Mouse (Mus musculus) lung, adult 2 months (tissue): ENCODE measurements around the gene Cox8b. TPM values are rescaled to one million over a fixed set of nuclear protein-coding genes. Genes with fewer than 3 reads are reported as not detected.

ENCODE experiments used
- DNase-seq: peaks from one replicate; pipeline ENCODE4 v3.0.0; 2022
- H3K4me1 ChIP-seq: fragments of 200-500 bp; 2 replicates; pipeline ENCODE4 v1.6.1; 2011; ENCODE audit warnings: low read length; ENCODE audit not compliant: control insufficient read depth, insufficient read depth
- H3K4me3 ChIP-seq: fragments of 200-500 bp; replicated peaks from 2 replicates; pipeline ENCODE3; 2011; ENCODE audit warnings: low read depth, mild to moderate bottlenecking, control low read depth, low read length; ENCODE audit errors: extremely low read depth
- CTCF ChIP-seq: fragments of 200-500 bp; IDR thresholded peaks from 2 replicates; pipeline ENCODE4 v1.5.1; 2011; ENCODE audit warnings: mild to moderate bottlenecking, low read length, control low read depth; ENCODE audit not compliant: insufficient read depth
- POLR2A ChIP-seq: fragments of 200-500 bp; IDR thresholded peaks from 2 replicates; pipeline ENCODE4 v1.6.1; 2011; ENCODE audit warnings: low read depth, mild to moderate bottlenecking, control low read depth, low read length, borderline replicate concordance; ENCODE audit errors: extremely low read depth
- WGBS: fragments of 180-500 bp; shearing (Covaris S2); methylation state at CpG from one replicate; pipeline ENCODE4 v1.1.7; 2018; 5-methylcytosine and 5-hydroxymethylcytosine counted together
- polyA plus RNA-seq: library from polyadenylated mRNA; depleted of rRNA; stranded (reverse); fragments of >200 nt; gene quantifications from 2 replicates; pipeline ENCODE4 v1.2.3, GENCODE M21; 2012

The Cox8b gene
- polyA plus RNA-seq, 1 experiment = 104 TPM

DNA sequence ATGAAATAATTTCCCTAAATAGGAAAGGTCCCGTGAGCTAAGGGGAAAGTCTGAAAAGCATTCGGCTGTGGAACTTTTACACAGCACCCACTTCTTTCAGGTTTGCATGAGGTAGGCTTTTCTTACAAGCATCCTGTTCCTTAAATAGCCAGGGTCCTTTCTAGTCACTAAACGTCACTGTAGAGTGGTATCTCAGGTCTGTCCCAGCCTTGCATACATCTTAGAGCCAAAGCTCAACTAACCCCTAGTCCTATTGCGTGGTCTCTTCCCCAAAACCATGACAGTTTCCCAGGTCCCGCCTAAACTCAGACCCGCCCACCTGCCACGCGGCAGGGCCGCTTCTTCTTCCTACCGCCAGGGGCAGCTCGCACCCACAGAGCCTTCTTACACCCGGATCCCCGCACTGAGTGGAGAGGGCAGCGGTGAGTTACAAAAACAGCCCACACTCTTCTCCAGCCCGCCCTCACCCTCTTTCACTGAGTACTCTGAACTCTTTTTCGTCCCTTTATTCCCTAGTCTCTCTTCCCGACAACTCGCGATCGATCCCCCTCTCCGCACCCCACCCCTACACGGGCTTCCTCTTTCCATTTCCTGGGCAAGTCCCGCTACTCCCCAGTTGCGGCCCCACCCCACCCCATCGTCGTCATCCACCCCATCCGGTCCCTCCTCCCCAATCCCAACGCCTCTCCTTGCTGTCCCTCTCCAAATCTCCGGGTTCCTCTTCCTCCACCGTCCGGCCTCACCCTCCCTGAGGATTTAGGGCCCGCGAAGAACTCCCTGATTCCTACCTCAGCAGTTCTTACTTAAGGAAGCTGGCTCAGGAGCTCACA is 41.2 kb upstream of the Cox8b start, which contains the start of gene Pgghg:
Pgghg (plus strand) TSS at position 170 of the 830 bp plus-strand sequence.
- TF ChIP-seq POLR2A = peak; percentile 86
- peak; percentile 73 for TF ChIP-seq CTCF
- under 1% methylated on average over 33 of the region's 33 CpGs for WGBS
- peaks cover 14% of the 10 kb centered on the region for H3K4me1 ChIP-seq
- DNase-seq = peak; percentile 83
- peak within 1 kb of the TSS; percentile 95 for H3K4me3 ChIP-seq

DNA sequence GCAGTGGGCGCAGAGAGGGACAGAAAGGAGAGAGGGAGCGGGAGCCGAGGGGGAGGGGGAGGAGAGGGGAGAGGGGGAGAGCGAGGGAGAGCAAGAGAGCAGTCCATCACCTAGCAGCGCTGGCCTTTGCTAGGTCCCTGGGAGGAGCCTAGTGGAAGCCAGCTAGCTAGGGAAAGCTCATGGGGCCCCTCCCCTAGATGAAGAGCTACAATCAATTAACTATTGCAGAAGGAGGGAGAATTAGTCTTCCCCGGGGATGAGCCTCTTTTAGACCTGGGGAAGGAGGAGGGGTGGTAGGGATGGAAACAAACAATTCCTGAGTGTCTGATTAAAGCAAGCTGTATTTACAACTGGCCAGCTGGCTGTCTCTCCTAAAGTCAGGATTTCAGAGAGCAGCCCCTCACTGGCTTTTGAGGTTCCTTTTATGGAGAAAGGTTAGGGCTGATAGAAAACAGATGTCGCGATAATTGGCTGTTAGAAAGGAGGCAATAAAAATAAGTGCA is 39.5 kb upstream of the Cox8b start:
- DNase-seq = no peak
- Histone ChIP-seq H3K4me1 (peaks cover 11% of the 10 kb centered on the region), H3K4me3 (no peak overlapping the region)
- TF ChIP-seq POLR2A (peak; percentile 27; the same call in 1 of the 2 replicates), CTCF (no peak)
- WGBS = 37% methylated on average over 8 of the region's 8 CpGs

DNA sequence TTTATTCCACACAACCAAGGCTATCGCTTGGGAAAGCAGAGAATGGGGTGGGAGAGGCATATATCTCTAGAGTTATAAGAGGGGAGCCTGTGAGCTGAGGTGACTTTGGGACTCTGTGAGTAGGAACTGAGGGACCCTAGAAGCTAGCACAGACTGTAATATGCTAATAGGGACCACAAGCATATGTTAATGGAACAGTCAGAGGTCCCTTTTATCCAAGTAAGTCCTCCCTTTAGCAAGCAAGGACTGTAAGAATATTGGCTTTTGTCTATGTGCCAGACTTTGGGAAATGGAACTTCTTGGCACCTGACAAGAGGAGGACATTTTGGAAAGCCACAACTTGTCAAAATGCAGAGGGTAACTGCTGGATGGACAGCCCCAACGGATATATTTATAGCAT is 38.6 kb upstream of the Cox8b start:
- 55% methylated on average over 2 of the region's 2 CpGs for WGBS
- Histone ChIP-seq H3K4me1 (peaks cover 11% of the 10 kb centered on the region), H3K4me3 (no peak overlapping the region)
- no peak for DNase-seq
- no peak for TF ChIP-seq POLR2A
- TF ChIP-seq CTCF = no peak

DNA sequence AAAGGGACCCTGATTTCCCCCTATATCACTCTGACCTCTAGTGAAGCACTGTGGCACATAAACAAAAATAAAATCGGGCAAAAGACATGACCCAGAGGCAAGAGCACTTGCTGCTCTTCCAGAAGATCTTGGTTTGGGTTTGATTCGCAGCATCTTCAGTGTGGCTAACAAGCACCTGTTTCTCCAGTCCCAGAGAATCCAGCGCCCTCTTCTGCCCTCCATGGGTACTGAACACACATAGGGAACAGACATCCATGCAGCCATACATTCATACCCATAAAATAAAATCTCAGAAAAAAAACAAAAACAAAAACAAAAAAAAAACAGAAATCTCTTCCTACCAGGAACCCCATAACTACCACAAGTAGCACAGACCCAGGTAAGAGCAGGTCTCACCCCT is 38.2 kb upstream of the Cox8b start:
- H3K4me3 ChIP-seq = no peak overlapping the region
- TF ChIP-seq POLR2A (no peak), CTCF (0 out of 2 replicates have a peak, but pooled peaks have one; percentile 15)
- WGBS = 54% methylated on average over 3 of the region's 3 CpGs
- no peak for DNase-seq
- H3K4me1 ChIP-seq = peaks cover 11% of the 10 kb centered on the region

DNA sequence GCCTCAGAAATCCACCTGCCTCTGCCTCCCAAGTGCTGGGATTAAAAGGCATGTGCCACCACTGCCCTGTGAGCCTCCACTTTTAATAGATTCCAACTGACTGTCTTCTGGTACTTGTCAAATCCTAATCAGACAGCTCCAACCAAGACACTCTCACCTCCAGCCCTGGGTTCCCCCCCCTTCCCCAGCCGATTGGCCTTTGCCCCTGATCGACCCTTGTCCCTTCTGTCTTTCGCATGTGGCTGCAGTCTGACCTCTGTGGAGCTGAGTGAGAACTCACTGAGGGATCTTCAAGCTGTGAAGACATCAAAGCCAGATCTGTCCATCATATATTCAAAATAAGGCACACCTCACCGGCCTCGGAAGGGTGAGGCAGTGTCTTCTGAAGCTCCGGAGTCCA is 26.9 kb upstream of the Cox8b start:
- WGBS = 87% methylated on average over 6 of the region's 6 CpGs
- DNase-seq = no peak
- Histone ChIP-seq H3K4me1 (peaks cover 7% of the 10 kb centered on the region), H3K4me3 (no peak overlapping the region)
- no peak for TF ChIP-seq CTCF
- TF ChIP-seq POLR2A = no peak

DNA sequence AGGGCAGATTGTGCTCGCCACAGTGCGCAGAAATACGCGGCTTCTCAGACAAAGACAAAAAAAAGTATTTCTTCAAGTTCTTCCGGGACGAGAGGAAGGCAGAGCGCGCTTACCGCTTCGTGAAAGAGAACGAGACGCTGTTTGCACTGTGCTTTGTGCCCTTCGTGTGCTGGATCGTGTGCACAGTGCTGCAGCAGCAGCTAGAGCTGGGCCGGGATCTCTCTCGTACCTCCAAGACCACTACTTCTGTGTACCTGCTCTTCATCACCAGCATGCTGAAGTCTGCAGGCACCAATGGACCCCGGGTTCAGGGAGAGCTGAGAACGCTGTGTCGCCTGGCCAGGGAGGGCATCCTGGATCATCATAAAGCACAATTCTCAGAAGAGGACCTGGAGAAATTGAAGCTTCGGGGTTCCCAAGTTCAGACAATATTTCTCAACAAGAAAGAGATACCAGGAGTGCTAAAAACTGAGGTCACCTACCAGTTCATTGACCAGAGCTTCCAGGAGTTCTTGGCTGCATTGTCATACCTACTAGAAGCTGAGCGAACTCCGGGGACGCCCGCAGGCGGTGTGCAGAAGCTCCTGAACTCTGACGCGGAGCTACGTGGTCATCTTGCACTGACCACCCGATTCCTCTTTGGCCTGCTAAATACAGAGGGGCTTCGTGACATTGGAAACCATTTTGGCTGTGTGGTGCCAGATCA is 23.0 kb upstream of the Cox8b start:
- 23% methylated on average over 30 of the region's 30 CpGs for WGBS
- no peak overlapping the region for H3K4me3 ChIP-seq
- H3K4me1 ChIP-seq = peaks cover 10% of the 10 kb centered on the region
- DNase-seq = no peak
- no peak for TF ChIP-seq CTCF
- no peak for TF ChIP-seq POLR2A

DNA sequence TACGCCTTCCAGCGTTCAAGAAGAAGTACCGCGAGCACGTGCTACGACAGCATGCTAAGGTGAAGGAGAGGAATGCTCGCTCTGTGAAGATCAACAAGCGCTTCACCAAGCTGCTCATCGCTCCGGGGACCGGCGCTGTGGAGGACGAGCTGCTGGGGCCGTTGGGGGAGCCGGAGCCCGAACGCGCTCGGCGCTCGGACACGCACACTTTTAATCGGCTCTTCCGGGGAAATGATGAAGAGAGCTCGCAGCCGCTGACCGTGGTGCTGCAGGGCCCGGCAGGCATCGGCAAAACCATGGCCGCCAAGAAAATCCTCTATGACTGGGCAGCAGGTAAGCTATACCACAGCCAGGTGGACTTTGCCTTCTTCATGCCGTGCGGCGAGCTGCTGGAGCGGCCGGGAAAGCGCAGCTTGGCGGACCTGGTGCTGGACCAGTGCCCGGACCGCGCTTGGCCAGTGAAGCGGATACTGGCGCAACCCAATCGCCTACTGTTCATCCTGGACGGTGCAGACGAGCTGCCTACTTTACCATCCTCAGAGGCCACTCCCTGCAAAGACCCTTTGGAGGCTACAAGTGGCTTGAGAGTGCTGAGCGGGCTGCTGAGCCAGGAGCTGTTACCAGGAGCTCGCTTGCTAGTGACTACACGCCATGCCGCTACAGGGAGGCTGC is 22.3 kb upstream of the Cox8b start:
- Histone ChIP-seq H3K4me3 (peak overlapping the region; percentile 31), H3K4me1 (peaks cover 10% of the 10 kb centered on the region)
- WGBS = under 1% methylated on average over 49 of the region's 49 CpGs
- DNase-seq = no peak
- no peak for TF ChIP-seq POLR2A
- no peak for TF ChIP-seq CTCF

DNA sequence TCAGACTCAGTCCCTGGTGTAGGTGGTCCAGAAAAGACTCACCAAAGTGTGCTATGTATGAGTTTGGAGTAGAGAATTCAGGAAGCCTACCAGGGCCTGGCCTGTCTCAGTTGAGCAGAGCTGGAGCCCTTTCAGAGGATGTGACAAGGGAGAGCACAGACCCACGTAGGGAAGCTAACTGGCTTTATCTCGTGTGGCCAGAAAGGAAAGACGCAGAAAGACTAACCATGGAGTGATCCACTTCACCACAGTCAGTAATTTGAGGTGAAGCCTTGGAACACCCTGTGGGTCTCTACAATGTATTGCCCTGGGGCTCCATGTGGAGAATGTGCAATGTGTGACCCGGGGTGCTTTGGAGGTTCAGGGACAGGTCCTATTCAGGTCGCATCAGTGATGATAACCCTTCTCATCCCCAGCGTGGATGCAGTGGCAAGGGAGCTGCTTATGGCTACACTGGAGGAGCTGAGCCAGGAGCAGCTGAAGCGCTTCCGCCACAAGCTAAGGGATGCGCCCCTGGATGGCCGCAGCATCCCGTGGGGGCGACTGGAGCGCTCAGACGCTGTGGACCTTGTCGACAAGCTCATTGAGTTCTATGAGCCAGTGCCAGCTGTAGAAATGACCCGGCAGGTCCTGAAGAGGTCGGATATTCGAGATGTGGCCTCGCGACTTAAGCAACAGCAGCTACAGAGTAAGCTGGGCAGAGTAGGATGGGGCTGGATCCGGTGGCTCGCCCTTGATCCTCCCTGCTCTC is 21.2 kb upstream of the Cox8b start:
- Histone ChIP-seq H3K4me1 (peaks cover 10% of the 10 kb centered on the region), H3K4me3 (no peak overlapping the region)
- TF ChIP-seq CTCF (no peak), POLR2A (no peak)
- DNase-seq = no peak
- WGBS = 31% methylated on average over 22 of the region's 22 CpGs

DNA sequence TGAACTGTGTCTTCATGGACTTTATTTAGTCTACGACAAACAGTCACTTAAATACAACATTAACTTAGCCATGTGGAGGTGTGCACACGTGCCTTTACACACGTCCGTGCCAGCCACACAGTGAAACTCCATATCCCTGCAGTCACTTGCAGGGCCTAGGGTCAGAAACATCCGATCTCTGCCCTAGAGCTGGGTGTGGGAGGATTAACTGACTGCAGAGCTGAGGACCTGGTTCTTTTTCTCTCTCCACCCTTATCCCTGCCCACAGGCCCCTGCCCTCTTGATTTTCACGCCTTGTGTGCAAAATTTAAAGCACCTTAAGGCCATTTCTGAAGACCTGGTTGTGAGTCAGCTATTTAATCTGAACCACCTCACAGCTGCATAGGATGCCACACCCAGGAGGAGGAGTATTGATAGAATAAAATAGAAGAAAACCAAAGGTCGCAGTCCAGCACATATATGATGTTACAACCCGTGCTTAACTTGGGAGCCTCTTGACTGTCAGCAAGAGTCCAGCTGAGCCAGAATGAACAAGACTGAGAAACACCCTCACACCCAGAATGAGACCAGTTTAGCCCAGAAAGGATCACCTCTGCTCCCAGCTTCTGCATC is 20.3 kb upstream of the Cox8b start, which contains the start of gene Nlrp6:
Nlrp6 (plus strand) TSS at position 485 of the 612 bp plus-strand sequence.
- H3K4me3 ChIP-seq = no peak within 1 kb of the TSS

More for the DNA sequence above, 20.3 kb upstream of the Cox8b start, which contains the start of gene Nlrp6:
- no peak for DNase-seq
- peaks cover 10% of the 10 kb centered on the region for H3K4me1 ChIP-seq
- 74% methylated on average over 8 of the region's 8 CpGs for WGBS
- TF ChIP-seq POLR2A (no peak), CTCF (no peak)
